Mouse (Mus musculus) layer of hippocampus, postnatal 10 days (tissue): ENCODE measurements around the gene Nisch. TPM values are rescaled to one million over a fixed set of nuclear protein-coding genes. Genes with fewer than 3 reads are reported as not detected.

Experiments
- DNase-seq, 2 experiments: peaks; one replicate each; pipeline ENCODE4 v3.0.0; 2021; ENCODE audit warnings: low spot score in 2 of 2
- long read RNA-seq: library from polyadenylated mRNA; stranded (forward); transcript quantifications from one replicate; pipeline ENCODE4 v2.0.0, GENCODE M21; 2023
- total RNA-seq, 2 experiments: library from RNA; stranded (reverse); gene quantifications; 2 replicates each; pipeline ENCODE4 v1.2.3; 2021

The Nisch gene
- total RNA-seq = 100 to 1,000 TPM; 424 to 481 TPM
- long read RNA-seq, full-length matches to known transcripts = 64 of 516 reads
- long read RNA-seq, partial matches to known transcripts = 72 of 516 reads
- long read RNA-seq, other reads (novel, unspliced or antisense) = 380 of 516 reads

DNA sequence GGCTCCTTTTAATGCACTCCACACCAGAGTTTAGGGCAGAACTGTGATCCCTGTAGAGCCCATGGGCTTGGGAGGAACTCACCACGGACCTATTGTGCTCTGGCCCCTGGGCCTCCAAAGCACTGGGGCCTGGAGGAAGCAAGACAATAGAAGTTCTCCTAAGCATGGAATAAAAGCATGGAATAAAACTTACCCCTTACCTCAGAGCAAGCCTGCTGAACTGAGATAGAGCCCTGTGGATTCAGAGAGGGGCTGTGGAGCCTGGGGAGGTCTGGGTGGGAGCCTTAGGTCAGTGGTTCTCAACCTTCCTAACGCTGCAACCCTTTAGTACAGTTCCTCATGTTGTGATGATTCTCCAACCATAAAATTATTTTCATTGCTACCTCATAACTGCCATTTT lies at the start of gene Nisch:
Gene Nisch, minus strand, starts transcription at position 101 of the 400 bp plus-strand sequence.
- DNase-seq = no peak

DNA sequence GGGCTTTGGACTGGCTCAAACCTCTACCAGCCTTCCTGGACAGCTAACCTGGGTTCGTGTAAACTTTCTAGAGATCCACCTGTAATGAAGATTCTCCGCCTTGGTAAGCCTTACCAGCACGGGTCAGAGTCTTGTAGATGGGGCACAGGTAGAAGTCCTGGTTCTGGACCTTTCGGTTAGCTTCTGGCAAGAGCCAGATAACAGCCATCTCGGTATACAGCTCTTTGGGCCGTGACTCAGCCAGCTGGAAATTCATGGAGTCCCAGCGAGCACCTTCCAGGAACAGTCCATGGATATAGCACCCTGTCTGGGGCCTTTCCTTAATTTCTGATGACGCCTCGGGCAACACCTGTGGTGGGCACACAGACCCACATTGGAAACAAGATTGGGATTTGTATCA lies 44.2 kb upstream of the Nisch start:
- no peak for DNase-seq

DNA sequence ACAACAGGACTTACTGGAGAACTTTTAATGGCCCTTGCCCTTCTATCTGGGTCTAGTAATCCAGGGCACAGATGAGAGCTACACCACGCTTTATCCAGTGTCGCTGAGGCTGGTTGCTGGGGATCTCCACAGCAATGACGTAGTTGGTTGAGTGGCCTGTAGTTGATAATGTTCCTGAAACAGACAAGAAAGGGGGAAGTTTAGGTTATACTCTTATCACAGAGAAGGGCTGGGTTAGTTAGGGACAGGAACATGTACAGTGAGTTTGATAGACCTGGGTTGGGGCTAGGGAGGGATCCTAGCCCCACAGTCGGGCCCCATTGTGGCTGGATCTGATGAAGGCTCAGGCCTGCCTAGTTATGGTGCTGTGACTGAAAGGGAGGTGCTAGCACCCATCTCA lies 43.6 kb upstream of the Nisch start:
- no peak for DNase-seq

DNA sequence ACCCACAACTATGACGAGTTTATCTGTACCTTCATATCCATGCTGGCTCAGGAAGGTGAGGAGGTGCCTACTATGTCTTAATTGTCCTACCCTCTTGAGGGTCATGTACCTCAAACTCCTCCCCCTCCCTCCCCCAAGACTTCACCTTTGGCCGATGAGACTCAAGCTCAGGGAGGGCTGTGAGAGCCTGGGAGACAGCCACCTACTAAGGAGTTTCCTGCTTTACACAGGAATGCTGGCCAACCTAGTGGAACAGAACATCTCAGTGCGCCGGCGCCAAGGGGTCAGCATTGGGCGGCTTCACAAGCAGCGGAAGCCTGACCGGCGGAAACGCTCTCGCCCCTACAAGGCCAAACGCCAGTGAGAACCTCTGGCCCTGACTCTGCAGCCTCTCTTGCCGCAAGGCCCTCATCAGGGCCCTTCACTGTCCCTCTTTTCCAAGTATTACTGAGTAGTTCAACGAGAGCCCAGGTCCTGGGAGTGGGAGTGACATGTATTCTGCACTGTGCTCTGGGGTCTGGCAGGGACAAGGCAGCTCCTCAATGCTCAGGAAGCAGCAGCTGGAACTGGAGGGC lies 41.8 kb upstream of the Nisch start:
- DNase-seq = no peak

- DNase-seq = no peak
Observed at GRCm38 (mm10) chr14:31252091-31252490, 35.3 kb upstream of the Nisch start.

GRCm38 (mm10) chr14:31251626-31252025 lies 34.9 kb upstream of the Nisch start:
- no peak for DNase-seq

- peak; percentile 98 to 99 for DNase-seq
Observed at GRCm38 (mm10) chr14:31251084-31251604, 34.4 kb upstream of the Nisch start, which contains the start of the genes Phf7 and Bap1. Gene Phf7 (minus strand): TSS chr14:31251317. Gene Bap1 (plus strand): TSS chr14:31251450.

GRCm38 (mm10) chr14:31250222-31251083 lies 33.7 kb upstream of the Nisch start:
- DNase-seq = no peak

- no peak for DNase-seq
Observed at GRCm38 (mm10) chr14:31248396-31248795, 31.6 kb upstream of the Nisch start.

DNA sequence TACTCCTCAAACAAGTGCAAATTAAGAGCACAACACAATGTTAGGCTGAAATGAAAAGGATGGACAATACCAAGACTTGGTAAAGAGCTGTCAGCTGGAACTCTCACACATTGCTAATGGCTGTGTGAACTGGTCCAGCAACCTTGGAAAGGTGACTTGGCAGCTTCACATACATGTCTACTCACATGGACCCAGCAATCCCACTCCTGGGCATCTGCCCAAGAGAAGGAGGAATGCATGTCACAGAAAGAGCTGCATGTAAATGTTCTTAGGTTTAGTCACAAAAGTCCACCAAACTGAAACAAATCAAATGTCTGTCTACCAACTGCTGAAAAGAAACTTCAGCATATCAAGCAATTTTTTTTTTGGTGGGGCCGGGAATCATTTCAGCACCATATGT lies 29.2 kb upstream of the Nisch start:
- no peak for DNase-seq

DNA sequence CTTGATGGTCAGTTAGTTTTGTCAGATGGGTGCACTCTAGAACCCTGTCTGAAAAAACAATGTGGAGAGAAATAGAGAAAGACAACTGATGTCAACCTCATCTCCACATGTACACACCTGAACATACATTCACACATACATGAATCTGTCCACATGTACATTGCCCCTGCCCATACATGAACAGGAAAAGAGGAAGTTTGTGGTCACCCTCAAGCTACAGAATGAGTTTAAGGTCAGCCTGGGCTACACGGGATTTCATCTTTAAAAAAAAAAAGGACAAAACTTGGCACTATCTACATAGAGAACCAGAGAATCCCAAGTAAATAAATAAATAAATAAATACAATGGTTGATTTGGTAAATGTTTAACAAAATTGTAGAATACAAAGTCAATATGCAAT lies 28.0 kb upstream of the Nisch start:
- no peak for DNase-seq

DNA sequence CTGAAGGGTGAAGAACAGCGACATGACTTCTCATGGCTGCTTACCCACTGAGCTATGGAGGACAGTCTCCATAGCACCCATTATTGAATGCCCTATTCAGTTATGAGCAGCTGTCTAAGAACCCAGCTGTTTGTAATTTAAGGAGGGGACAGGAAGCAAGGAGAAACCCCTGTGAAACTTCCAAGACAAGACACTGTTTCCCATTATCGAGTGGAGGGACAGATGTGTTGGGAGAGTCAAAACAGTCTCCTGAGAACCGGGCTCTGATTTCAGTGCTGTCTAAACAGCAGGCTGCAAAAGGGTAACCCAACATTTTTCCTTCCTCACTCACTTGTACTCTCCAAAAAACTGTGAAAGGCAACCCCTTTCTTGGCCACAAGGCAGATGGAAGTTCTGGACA lies 23.8 kb upstream of the Nisch start:
- DNase-seq = no peak

- no peak for DNase-seq
Observed at GRCm38 (mm10) chr14:31237101-31237882, 20.5 kb upstream of the Nisch start.

DNA sequence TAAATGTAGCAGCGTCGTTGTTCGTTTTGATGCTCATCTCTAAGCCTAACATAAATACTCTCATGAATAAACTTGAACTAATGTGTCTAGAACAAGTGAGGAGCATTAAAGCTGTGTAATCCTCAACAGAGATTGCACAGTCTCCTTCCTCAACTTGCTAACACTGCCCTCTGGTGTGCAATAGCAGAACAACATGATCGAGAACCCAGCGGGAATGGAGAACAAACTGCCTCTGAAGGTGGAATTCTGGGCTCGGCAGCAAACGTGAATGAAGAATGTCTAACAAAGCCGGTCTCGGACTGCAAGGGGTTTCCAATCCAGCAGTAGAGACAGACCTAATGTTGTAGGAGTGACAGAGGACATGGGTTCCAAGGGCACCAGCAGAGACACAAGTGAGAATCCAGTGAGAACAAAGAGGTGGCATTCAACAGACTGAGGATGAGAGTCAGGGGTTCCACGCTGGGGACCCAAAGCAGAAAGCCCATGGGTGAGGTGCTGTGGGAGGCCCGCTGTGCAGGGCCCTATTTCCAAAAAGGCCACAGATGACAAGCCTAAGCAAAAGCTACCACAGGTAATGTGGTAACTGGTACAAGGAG lies 17.3 kb upstream of the Nisch start:
- DNase-seq = peak; percentile 92

DNA sequence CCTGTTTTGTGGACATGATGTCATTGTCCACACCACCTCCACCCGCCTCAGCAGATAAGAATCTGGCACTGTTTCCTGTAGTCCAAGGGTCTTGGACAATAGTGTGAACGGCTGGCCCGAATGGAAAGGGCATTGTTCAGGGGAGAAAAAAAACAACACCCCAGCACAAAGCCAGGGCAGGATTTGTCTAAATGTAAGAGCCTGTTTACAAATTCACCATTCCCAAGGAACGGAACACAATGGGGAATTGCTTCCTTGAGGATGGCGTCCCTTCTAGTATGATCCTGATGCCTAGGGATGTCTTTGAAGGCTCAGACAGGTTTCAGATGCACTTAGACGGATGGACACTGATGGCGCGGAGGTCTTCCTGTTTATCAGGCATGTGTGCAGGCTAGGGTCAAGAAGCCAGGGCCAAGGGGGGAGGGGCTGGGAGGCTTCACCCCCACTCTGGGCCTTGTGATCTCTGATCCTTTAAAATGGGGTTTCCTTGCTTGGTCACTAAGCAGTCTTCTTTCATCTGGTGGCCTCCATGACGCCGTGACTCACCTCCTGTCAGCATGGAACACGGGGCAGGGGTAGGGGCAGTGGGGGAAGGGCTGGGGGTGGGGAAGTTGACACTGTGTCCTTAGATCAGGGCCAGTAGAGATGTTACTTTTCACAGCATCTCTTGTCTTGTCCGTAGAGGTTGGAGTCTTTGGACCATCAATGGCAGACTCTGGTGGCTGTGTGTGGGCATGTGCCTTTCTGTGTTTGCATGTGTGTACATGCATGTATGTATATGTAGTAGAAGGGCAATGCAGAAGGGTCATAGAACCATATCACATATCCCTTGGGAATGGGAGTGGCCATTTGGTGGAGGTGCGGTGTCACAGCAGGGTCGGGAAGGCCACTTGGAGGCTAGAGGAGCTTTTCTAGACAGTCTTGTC lies 16.6 kb upstream of the Nisch start:
- no peak for DNase-seq

- no peak for DNase-seq
Observed at GRCm38 (mm10) chr14:31232404-31233069, 15.8 kb upstream of the Nisch start.

- no peak for DNase-seq
Observed at GRCm38 (mm10) chr14:31230442-31230841, 13.7 kb upstream of the Nisch start.

GRCm38 (mm10) chr14:31228234-31228633 lies 11.5 kb upstream of the Nisch start:
- no peak for DNase-seq

DNA sequence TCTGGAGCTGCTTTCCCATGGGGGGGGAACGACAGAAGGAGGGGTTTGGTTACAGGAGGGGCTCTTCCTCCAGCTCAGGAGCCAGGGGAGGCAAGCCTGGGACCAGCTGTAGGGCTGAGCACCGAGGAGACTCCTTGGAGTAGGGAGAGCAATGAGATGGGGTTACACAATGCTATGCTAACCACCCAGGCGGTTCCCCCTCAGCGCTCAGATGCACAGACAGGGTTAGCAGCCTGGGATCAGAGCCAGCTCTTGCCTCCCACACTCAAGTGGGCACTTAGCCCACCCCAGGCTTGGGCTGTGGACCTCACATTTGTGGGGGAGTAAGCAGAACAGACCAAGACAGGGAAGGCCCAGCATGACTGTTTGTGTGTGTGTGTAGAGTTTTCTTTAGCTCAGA lies 10.2 kb upstream of the Nisch start:
- DNase-seq = peak; percentile 60 to 63
